Mouse (Mus musculus) stomach, postnatal 0 days (tissue): ENCODE results near the gene Ugt1a8. TPM values are rescaled to one million over a fixed set of nuclear protein-coding genes. Genes with fewer than 3 reads are reported as not detected.
"Not testable (repeated sequence)": the region's sequence is repeated elsewhere in the genome, so short reads cannot be mapped to it uniquely, and the experiment has no call there.

ENCODE experiments used
- ATAC-seq: fragments of 200-750 bp; cut with Nextera tagmentation; 2 replicates; pipeline ENCODE4 v1.8.0; 2017; ENCODE audit not compliant: low FRiP score, low TSS enrichment
- DNase-seq: peaks from one replicate; pipeline ENCODE4 v3.0.0-alpha.2; 2016; ENCODE audit warnings: low spot score
- H3K27ac ChIP-seq: fragments of 300-500 bp; sonication (generic); replicated peaks from 2 replicates; pipeline ENCODE4 v1.5.1; 2014; ENCODE audit warnings: mild to moderate bottlenecking, control low read depth
- H3K27me3 ChIP-seq: fragments of 300-500 bp; sonication (generic); 2 replicates; pipeline ENCODE4 v1.6.1; 2014; ENCODE audit warnings: low read length; ENCODE audit not compliant: control insufficient read depth, insufficient read depth
- H3K36me3 ChIP-seq: fragments of 300-500 bp; sonication (generic); 2 replicates; pipeline ENCODE4 v1.6.1; 2014; ENCODE audit warnings: low read length, mixed read lengths; ENCODE audit not compliant: control insufficient read depth, insufficient read depth
- H3K4me1 ChIP-seq: fragments of 300-500 bp; sonication (generic); replicated peaks from 2 replicates; pipeline ENCODE4 v1.6.1; 2014; ENCODE audit warnings: antibody characterized with exemption; ENCODE audit not compliant: control insufficient read depth, insufficient read depth
- H3K4me2 ChIP-seq: fragments of 300-500 bp; sonication (generic); replicated peaks from 2 replicates; pipeline ENCODE4 v1.6.1; 2014; ENCODE audit warnings: low read depth, mild to moderate bottlenecking, control low read depth, moderate library complexity
- H3K4me3 ChIP-seq: fragments of 300-500 bp; sonication (generic); 2 replicates; pipeline ENCODE4 v1.5.1; 2014; ENCODE audit warnings: low read depth, low read length, control low read depth
- H3K9ac ChIP-seq: fragments of 300-500 bp; sonication (generic); 2 replicates; pipeline ENCODE4 v1.6.1; 2014; ENCODE audit warnings: mild to moderate bottlenecking, low read length, control low read depth, mixed read lengths
- H3K9me3 ChIP-seq: fragments of 300-500 bp; sonication (generic); 2 replicates; pipeline ENCODE4 v1.6.1; 2016; ENCODE audit warnings: low read length; ENCODE audit not compliant: control insufficient read depth
- CTCF ChIP-seq: IDR thresholded peaks from 2 replicates; pipeline ENCODE4 v1.5.1; 2016; ENCODE audit warnings: antibody characterized with exemption, low read depth, mild to moderate bottlenecking, moderate library complexity
- EP300 ChIP-seq: optimal IDR thresholded peaks from 2 replicates; pipeline ENCODE3; 2016; ENCODE audit warnings: antibody characterized with exemption
- WGBS: fragments of 180-500 bp; shearing (Covaris S2); extraction: QIAGEN DNeasy Blood & Tissue Kit; methylation state at CpG from one replicate; pipeline ENCODE4 v1.1.7; 2014; 5-methylcytosine and 5-hydroxymethylcytosine counted together
- polyA plus RNA-seq: library from polyadenylated mRNA; unstranded; fragments of >200 nt; fragmentation: Nextera tagmentation; extraction: Ambion mirVana; gene quantifications from 2 replicates; pipeline ENCODE4 v1.2.1, GENCODE M21; 2015

Ugt1a8 gene
- polyA plus RNA-seq, 1 experiment from 2014 or later = not detected

DNA sequence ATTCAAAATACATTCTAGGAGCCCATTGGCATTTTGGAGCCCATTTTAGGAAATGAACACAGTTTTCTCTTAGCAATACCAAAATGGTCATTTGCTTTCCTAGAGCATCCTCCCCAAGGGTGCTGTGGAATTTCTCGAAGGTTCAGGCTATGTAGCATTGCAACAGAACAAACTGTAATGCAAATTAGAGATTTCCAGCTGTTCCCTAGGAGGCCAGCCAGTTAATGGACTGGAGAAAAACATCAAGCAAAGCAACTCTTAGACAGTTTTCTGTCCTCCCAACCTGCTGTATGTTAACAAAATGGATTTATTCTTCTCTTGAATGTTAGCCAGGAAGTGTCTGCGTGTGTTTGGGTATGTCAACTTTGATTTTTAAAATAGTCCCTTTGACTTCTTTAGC lies 49.0 kb downstream of the Ugt1a8 start:
- whole genome bisulfite sequencing = 48% methylated on average over 2 of the region's 2 CpGs
- Histone ChIP-seq H3K9me3 (no peaks in the 10 kb centered on the region), H3K27me3 (no peaks in the 10 kb centered on the region), H3K9ac (no peak overlapping the region), H3K27ac (no peak overlapping the region), H3K4me2 (no peak overlapping the region), H3K4me3 (no peak overlapping the region), H3K36me3 (no peaks in the 10 kb centered on the region), H3K4me1 (no peaks in the 10 kb centered on the region)
- no peak for DNase-seq
- TF ChIP-seq EP300 = no peak
- no peak for TF ChIP-seq CTCF
- ATAC-seq = no peak

DNA sequence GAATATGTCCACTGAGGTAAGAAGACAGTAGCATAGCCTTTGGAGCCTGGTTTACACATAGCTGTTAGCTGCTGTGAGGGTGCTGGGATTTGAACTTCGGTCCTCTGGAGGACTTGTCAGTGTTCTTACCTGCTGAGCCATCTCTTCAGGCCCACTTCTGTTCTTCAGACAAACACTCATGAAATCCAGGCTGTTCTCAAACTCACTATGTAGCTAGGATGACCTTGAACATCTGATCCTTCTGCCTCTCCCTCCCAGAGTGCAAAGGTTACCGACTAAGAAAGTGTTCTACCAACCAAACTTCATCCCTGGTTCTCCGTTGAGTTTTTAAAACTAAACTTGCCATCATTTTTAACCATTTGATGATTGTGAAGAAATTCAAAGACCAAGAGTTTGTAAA lies 49.7 kb downstream of the Ugt1a8 start:
- no peaks in the 10 kb centered on the region for H3K9me3 ChIP-seq
- no peak for TF ChIP-seq EP300
- TF ChIP-seq CTCF = no peak
- DNase-seq = peak; percentile 2
- no peak for ATAC-seq
- WGBS = 79% methylated on average over 3 of the region's 3 CpGs
- no peaks in the 10 kb centered on the region for H3K27me3 ChIP-seq
- H3K4me3 ChIP-seq = no peak overlapping the region
- H3K36me3 ChIP-seq = no peaks in the 10 kb centered on the region
- no peak overlapping the region for H3K27ac ChIP-seq
- H3K4me1 ChIP-seq = no peaks in the 10 kb centered on the region
- H3K9ac ChIP-seq = no peak overlapping the region
- H3K4me2 ChIP-seq = no peak overlapping the region

DNA sequence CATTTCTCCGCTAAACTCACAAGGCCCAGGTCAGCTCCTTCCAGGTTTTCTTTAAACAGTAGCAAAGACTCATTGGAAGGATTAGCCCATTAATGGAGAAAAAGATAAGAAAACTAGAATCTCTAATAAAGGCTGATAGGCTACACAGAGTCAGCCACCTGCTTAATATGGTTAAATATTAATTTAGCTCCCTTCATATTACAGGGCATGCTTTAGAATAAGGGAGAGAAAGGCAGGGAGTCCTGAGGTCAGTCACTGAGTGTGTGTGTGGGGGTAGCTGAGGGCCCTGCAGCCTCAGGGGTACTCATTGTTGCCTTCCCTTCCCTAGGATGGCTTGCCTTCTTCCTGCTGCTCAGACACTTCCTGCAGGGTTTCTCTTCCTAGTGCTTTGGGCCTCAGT lies 50.5 kb downstream of the Ugt1a8 start:
- Histone ChIP-seq H3K4me2 (no peak overlapping the region), H3K36me3 (no peaks in the 10 kb centered on the region), H3K4me3 (no peak overlapping the region), H3K9me3 (no peaks in the 10 kb centered on the region), H3K9ac (no peak overlapping the region), H3K27ac (no peak overlapping the region), H3K4me1 (no peaks in the 10 kb centered on the region), H3K27me3 (no peaks in the 10 kb centered on the region)
- ATAC-seq = no peak
- TF ChIP-seq CTCF (no peak), EP300 (no peak)
- 72% methylated on average over 1 of the region's 1 CpGs for WGBS
- DNase-seq = peak; percentile 9

DNA sequence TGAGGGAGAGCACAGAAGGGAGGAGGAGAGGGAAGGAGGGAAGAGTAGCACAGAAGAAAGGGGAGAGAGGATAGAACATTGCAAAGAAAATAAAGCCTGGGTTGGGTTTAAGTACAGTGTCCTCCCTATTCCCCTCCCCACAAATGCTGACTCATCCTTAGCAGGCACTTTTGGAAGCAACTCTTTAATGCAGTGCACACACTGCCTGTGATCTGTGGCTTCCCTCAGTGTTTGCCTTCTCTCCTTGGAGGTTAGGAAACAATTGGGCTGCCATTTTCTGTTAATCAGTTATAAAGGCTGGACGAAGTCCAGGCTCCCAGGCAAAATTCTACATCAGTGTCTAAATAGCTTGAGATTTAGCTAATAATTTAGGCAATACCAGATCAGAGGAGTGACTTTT lies 52.9 kb downstream of the Ugt1a8 start:
- not testable (repeated sequence) for H3K9ac ChIP-seq, H3K36me3 ChIP-seq, H3K4me3 ChIP-seq, H3K27ac ChIP-seq, H3K4me1 ChIP-seq, H3K4me2 ChIP-seq, H3K27me3 ChIP-seq, H3K9me3 ChIP-seq
- DNase-seq (peak; percentile 10), ATAC-seq (peak; percentile 88)
- WGBS = 27% methylated on average over 1 of the region's 1 CpGs

DNA sequence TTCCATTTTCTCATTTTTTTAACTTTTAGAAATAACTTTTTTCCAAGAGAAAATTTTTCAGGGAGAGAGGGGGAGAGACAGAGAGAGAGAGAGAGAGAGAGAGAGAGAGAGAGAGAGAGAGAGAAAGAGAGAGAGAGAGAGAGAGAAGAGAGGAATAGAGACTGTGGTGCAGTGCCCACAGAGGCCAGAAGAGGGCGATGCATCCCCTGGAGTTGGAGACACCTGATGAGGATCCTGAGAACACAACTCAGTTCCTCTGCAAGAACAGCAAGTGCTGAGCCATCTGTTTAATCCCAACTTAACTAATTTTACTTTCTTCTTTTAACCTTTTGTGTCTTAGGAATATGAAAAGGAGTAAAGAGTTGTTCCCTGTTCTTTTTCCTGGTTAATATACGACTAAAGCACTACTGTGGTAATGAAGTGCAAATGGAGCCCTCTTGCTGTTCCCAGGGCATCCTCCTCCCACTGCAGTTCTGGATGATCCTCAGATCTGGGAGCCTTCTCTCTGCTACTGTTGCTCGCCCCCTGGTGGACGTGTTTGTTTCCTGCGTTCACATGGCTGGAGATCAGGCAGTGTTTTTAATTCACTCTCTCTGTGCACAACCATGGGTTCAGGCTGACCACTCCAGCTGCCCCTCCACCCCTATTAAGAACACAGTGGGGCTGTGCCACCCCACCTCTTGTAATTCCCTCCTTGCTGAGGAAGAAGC lies 56.5 kb downstream of the Ugt1a8 start:
- H3K4me1 ChIP-seq, H3K4me2 ChIP-seq, H3K36me3 ChIP-seq, H3K4me3 ChIP-seq, H3K9ac ChIP-seq, H3K27me3 ChIP-seq, H3K27ac ChIP-seq, H3K9me3 ChIP-seq: not testable (repeated sequence)
- WGBS = 5% methylated on average over 4 of the region's 5 CpGs
- DNase-seq = peak; percentile 63
- ATAC-seq = peak; percentile 67
- TF ChIP-seq CTCF = peak; percentile 63

DNA sequence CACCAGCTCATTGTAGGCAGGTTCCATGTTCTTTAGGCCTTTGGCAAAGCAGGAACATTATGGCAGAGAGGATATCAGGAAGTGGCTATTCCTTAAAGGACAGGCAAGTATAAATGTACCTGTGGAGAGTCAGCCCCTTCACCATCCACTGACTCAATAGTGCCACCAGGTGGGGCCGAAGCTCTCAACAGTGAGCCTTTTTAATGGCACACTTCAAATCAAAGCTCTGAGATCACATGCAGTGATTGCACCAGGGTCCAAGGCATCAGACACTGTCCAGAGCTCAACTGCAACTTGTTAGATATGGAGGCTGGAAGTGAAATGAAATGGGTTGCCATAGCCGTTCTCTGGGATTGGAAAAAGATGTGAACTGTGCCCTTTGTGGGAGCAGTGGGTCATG lies 57.7 kb downstream of the Ugt1a8 start:
- peak; percentile 48 for DNase-seq
- not testable (repeated sequence) for H3K9ac ChIP-seq, H3K27me3 ChIP-seq, H3K4me3 ChIP-seq, H3K36me3 ChIP-seq, ATAC-seq, H3K4me1 ChIP-seq, H3K9me3 ChIP-seq, H3K27ac ChIP-seq, H3K4me2 ChIP-seq
- WGBS = 57% methylated on average over 2 of the region's 2 CpGs
- peak; percentile 64 for TF ChIP-seq CTCF
